Mouse (Mus musculus): ENCODE measurements around the gene Lingo3. TPM values are rescaled to one million over a fixed set of nuclear protein-coding genes. Genes with fewer than 3 reads are reported as not detected.
A peak's percentile ranks its signal among the peaks of the same experiment; 100 is the strongest.

Lingo3 gene
- total and polyA plus RNA-seq, 2 experiments from 2014 or later, result 28.0 to 70.3 TPM

GRCm38 (mm10) chr10:80874035-80874434 lies 30.2 kb upstream of the Lingo3 start:
- TF ChIP-seq CTCF (IDR thresholded peaks at IDR 0.05; ENCODE audit: low read depth), result no peak
- Histone ChIP-seq H3K27ac (no peak overlapping the region), H3K36me3 (ENCODE audit: insufficient read depth, low read length) (no peaks in the 10 kb centered on the region), H3K27me3 (ENCODE audit: insufficient read depth, low read length) (no peaks in the 10 kb centered on the region), H3K4me3 (ENCODE audit: low read length) (no peak overlapping the region), H3K9ac (replicated peaks; ENCODE audit: low read length) (no peak overlapping the region), H3K4me1 (ENCODE audit: insufficient read depth, low read length) (no peaks in the 10 kb centered on the region), H3K4me2 (ENCODE audit: low read depth, low read length) (no peak overlapping the region), H3K9me3 (ENCODE audit: low read length) (no peaks in the 10 kb centered on the region)
- DNase-seq (ENCODE audit: low spot score) (no peak), ATAC-seq (no peak)
- WGBS, result 75% methylated on average over 9 of the region's 9 CpGs

- H3K27me3 ChIP-seq (ENCODE audit: insufficient read depth, low read length), result no peaks in the 10 kb centered on the region
- DNase-seq (ENCODE audit: low spot score) (no peak), ATAC-seq (no peak)
- H3K4me2 ChIP-seq (ENCODE audit: low read depth, low read length), result no peak within 1 kb of the TSS
- 40% methylated on average over 9 of the region's 9 CpGs for WGBS
- no peak within 1 kb of the TSS for H3K27ac ChIP-seq
- no peaks in the 10 kb centered on the region for H3K9me3 ChIP-seq (ENCODE audit: low read length)
- no peak within 1 kb of the TSS for H3K9ac ChIP-seq (replicated peaks; ENCODE audit: low read length)
- no peak within 1 kb of the TSS for H3K4me3 ChIP-seq (ENCODE audit: low read length)
- no peaks in the 10 kb centered on the region for H3K4me1 ChIP-seq (ENCODE audit: insufficient read depth, low read length)
- TF ChIP-seq CTCF (IDR thresholded peaks at IDR 0.05; ENCODE audit: low read depth), result no peak
- H3K36me3 ChIP-seq (ENCODE audit: insufficient read depth, low read length), result peaks cover 10% of the 10 kb centered on the region; the same call in 1 of the 2 replicates
These were observed 27.7 kb upstream of the Lingo3 start, which contains the start of gene Tmprss9 for GRCm38 (mm10) chr10:80871581-80871980. Tmprss9 (plus strand) TSS chr10:80871848.

- H3K27me3 ChIP-seq (ENCODE audit: insufficient read depth, low read length), result no peaks in the 10 kb centered on the region
- no peaks in the 10 kb centered on the region for H3K4me1 ChIP-seq (ENCODE audit: insufficient read depth, low read length)
- H3K27ac ChIP-seq, result no peak overlapping the region
- no peak for TF ChIP-seq CTCF (IDR thresholded peaks at IDR 0.05; ENCODE audit: low read depth)
- no peak overlapping the region for H3K4me2 ChIP-seq (ENCODE audit: low read depth, low read length)
- no peak overlapping the region for H3K4me3 ChIP-seq (ENCODE audit: low read length)
- H3K36me3 ChIP-seq (ENCODE audit: insufficient read depth, low read length), result peaks cover 11% of the 10 kb centered on the region; the same call in 1 of the 2 replicates
- 73% methylated on average over 3 of the region's 6 CpGs for WGBS
- ATAC-seq (no peak), DNase-seq (ENCODE audit: low spot score) (no peak)
- no peaks in the 10 kb centered on the region for H3K9me3 ChIP-seq (ENCODE audit: low read length)
- no peak overlapping the region for H3K9ac ChIP-seq (replicated peaks; ENCODE audit: low read length)
These were observed 27.2 kb upstream of the Lingo3 start for GRCm38 (mm10) chr10:80870993-80871392.

GRCm38 (mm10) chr10:80864446-80864845 lies 20.6 kb upstream of the Lingo3 start:
- Histone ChIP-seq H3K27ac (no peak overlapping the region), H3K4me3 (ENCODE audit: low read length) (no peak overlapping the region), H3K27me3 (ENCODE audit: insufficient read depth, low read length) (no peaks in the 10 kb centered on the region), H3K36me3 (ENCODE audit: insufficient read depth, low read length) (peaks cover 31% of the 10 kb centered on the region), H3K4me1 (ENCODE audit: insufficient read depth, low read length) (no peaks in the 10 kb centered on the region), H3K9me3 (ENCODE audit: low read length) (no peaks in the 10 kb centered on the region), H3K4me2 (ENCODE audit: low read depth, low read length) (no peak overlapping the region), H3K9ac (replicated peaks; ENCODE audit: low read length) (no peak overlapping the region)
- 71% methylated on average over 16 of the region's 16 CpGs for WGBS
- ATAC-seq (no peak), DNase-seq (ENCODE audit: low spot score) (peak; percentile 28)
- no peak for TF ChIP-seq CTCF (IDR thresholded peaks at IDR 0.05; ENCODE audit: low read depth)

GRCm38 (mm10) chr10:80862305-80862704 lies 18.5 kb upstream of the Lingo3 start:
- no peaks in the 10 kb centered on the region for H3K27me3 ChIP-seq (ENCODE audit: insufficient read depth, low read length)
- no peak overlapping the region for H3K9ac ChIP-seq (replicated peaks; ENCODE audit: low read length)
- DNase-seq (ENCODE audit: low spot score) (no peak), ATAC-seq (no peak)
- no peaks in the 10 kb centered on the region for H3K4me1 ChIP-seq (ENCODE audit: insufficient read depth, low read length)
- H3K27ac ChIP-seq, result no peak overlapping the region
- H3K36me3 ChIP-seq (ENCODE audit: insufficient read depth, low read length), result peaks cover 21% of the 10 kb centered on the region
- no peak overlapping the region for H3K4me2 ChIP-seq (ENCODE audit: low read depth, low read length)
- H3K4me3 ChIP-seq (ENCODE audit: low read length), result no peak overlapping the region
- no peaks in the 10 kb centered on the region for H3K9me3 ChIP-seq (ENCODE audit: low read length)
- TF ChIP-seq CTCF (IDR thresholded peaks at IDR 0.05; ENCODE audit: low read depth), result no peak
- WGBS, result 88% methylated on average over 5 of the region's 5 CpGs

- no peak for ATAC-seq
- whole genome bisulfite sequencing, result 85% methylated on average over 7 of the region's 7 CpGs
- DNase-seq (ENCODE audit: low spot score), result no peak
- H3K36me3 ChIP-seq (ENCODE audit: insufficient read depth, low read length), result peaks cover 16% of the 10 kb centered on the region
- H3K9me3 ChIP-seq (ENCODE audit: low read length), result no peaks in the 10 kb centered on the region
- no peak overlapping the region for H3K4me2 ChIP-seq (ENCODE audit: low read depth, low read length)
- no peak for TF ChIP-seq CTCF (IDR thresholded peaks at IDR 0.05; ENCODE audit: low read depth)
- peak overlapping the region; percentile 86; the same call in 1 of the 2 replicates for H3K27ac ChIP-seq
- H3K4me3 ChIP-seq (ENCODE audit: low read length), result no peak overlapping the region
- H3K9ac ChIP-seq (replicated peaks; ENCODE audit: low read length), result no peak overlapping the region
- peaks cover 16% of the 10 kb centered on the region; the same call in 1 of the 2 replicates for H3K4me1 ChIP-seq (ENCODE audit: insufficient read depth, low read length)
- no peaks in the 10 kb centered on the region for H3K27me3 ChIP-seq (ENCODE audit: insufficient read depth, low read length)
These were observed 14.6 kb upstream of the Lingo3 start for GRCm38 (mm10) chr10:80858350-80858935.

GRCm38 (mm10) chr10:80857848-80858247 lies 14.0 kb upstream of the Lingo3 start:
- Histone ChIP-seq H3K4me1 (ENCODE audit: insufficient read depth, low read length) (peaks cover 16% of the 10 kb centered on the region; the same call in 1 of the 2 replicates), H3K4me3 (ENCODE audit: low read length) (no peak overlapping the region), H3K27ac (peak overlapping the region; percentile 86; the same call in 1 of the 2 replicates), H3K9ac (replicated peaks; ENCODE audit: low read length) (peak overlapping the region; percentile 28; the same call in 1 of the 2 replicates), H3K36me3 (ENCODE audit: insufficient read depth, low read length) (peaks cover 16% of the 10 kb centered on the region), H3K9me3 (ENCODE audit: low read length) (no peaks in the 10 kb centered on the region), H3K4me2 (ENCODE audit: low read depth, low read length) (peak overlapping the region; percentile 28; the same call in 1 of the 2 replicates), H3K27me3 (ENCODE audit: insufficient read depth, low read length) (no peaks in the 10 kb centered on the region)
- 60% methylated on average over 3 of the region's 3 CpGs for WGBS
- no peak for DNase-seq (ENCODE audit: low spot score)
- ATAC-seq, result no peak
- no peak for TF ChIP-seq CTCF (IDR thresholded peaks at IDR 0.05; ENCODE audit: low read depth)

Data from hindbrain, postnatal 0 days (tissue).